ENCODE assay signal across 15 mouse cellular contexts in the genomic region with DNA sequence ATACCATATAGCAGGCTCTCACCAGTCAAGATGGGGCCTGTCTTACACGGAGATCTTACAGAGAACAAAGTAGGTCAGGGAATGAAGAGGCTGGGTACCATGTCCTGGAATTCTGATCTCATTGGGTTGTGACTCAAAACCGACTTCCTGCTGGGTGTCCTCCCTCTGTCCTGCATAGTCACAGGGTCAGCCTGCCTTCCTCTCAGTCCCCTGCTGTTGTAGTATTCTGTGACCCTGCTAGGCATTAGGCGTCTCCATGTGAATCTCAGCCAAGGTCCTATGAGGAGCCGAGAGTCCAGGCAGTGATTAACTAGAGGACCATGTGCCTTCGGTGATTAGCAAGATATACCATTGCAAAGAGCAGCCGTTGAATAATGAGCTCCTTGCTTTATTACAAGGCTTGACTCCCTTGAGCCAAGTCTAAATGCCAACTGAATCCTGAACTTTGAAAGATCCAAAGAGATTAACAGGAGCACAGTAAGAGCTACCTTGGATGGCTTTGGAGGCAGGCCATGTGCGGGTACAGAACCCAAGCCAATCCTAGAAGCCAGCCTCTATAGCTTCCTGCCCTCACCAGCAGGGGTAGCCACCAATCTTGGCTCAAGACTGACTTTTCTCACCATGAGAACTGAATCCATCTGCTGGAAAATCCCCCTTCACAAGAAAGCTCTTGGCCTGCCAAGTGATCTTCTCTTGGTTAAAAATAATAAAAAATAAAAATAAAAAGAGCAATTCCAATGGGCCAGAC.
DNase-seq lines count a peak whose midpoint lies in the region; ATAC-seq lines count a peak whose summit lies in the region.
"Had no signal": no experiment of that assay in that cellular context is flagged by ENCODE, and none has a peak within 500 bp of the region (broad histone marks: within the 10 kb centered on the region; RNA-seq: fewer than 3 reads in every experiment).

No protein-coding gene starts in this region.

- ATAC-seq in erythroblast, adult 5-6 weeks (replicated peaks; ENCODE audit: low FRiP score, poor library complexity, severe bottlenecking), result no peak
- ATAC-seq: activated CD4-positive, CD25-positive, alpha-beta regulatory T cell, adult 4 months; forebrain, postnatal 0 days had no signal

- DNase-seq in kidney, adult 11 months, result peak; percentile 15
- no peak for DNase-seq in kidney, postnatal 10 days
- peak; percentile 49 for DNase-seq in Muller cell, postnatal 12 days (ENCODE audit: inconsistent ontology term)
- DNase-seq in cerebellum, adult 11 months, result peak; percentile 35
- DNase-seq in cerebellum, adult 9-11 months, result peak; percentile 72
- DNase-seq in layer of hippocampus, adult 9-11 months, result no peak
- DNase-seq: adrenal gland, postnatal 36 days; B cell, adult 2 months; forebrain, postnatal 0 days; gastrocnemius, postnatal 14 days; heart, adult 11 months; heart, postnatal 10 days; kidney, postnatal 14 days had no signal

Comparison
In these comparisons a context has a peak if more than half of its experiments do, and no peak if none do; other contexts are left out.
1. DNase-seq: peak in kidney, adult 11 months (single experiment), Muller cell, postnatal 12 days (single experiment), cerebellum, adult 11 months (single experiment) and cerebellum, adult 9-11 months (single experiment); none in kidney, postnatal 10 days (single experiment) and layer of hippocampus, adult 9-11 months (single experiment).